8 mouse cellular contexts compared by ENCODE assay signal in genomic region chr10:80742180-80742978, GRCm38 (mm10). TPM values are rescaled to one million over a fixed set of nuclear protein-coding genes. Genes with fewer than 3 reads are reported as not detected.
DNase-seq lines count a peak whose midpoint lies in the region; ATAC-seq lines count a peak whose summit lies in the region.

Gene Ap3d1 (minus strand): TSS chr10:80742264.

- DNase-seq in adrenal gland, adult (ENCODE audit: inconsistent age in 2 of 2, low spot score in 1 of 2) = peak; percentile 99 to 100
- peak; percentile 100 for DNase-seq in embryo, embryonic 10.5 days (ENCODE audit: low spot score)
- DNase-seq in gastrocnemius, postnatal 14 days = peak; percentile 97
- DNase-seq in left cerebral cortex, postnatal 10 days (ENCODE audit: extremely low spot score in 1 of 2, low spot score in 2 of 2) = peak; percentile 98 to 99
- DNase-seq in right cerebral cortex, postnatal 25 days = peak; percentile 96
- peak; percentile 97 to 98 for DNase-seq in urinary bladder, postnatal 4 days (ENCODE audit: low spot score in 2 of 2)

- peak; percentile 100 for ATAC-seq in inflammation-experienced regulatory T-cells, adult 6 months
- ATAC-seq in megakaryocyte-erythroid progenitor cell, adult 5-6 weeks (replicated peaks; ENCODE audit: low FRiP score, low TSS enrichment, poor library complexity, severe bottlenecking) = peak; percentile 99

- intact Hi-C loops in gastrocnemius, postnatal 14 days (cut with DNase I; ENCODE audit: low total_unique reads) = no loop called here
- intact Hi-C loops in left cerebral cortex, postnatal 10 days (cut with DNase I) = no loop called here

RNA-seq across cellular contexts. Expression of gene Ap3d1, which starts in this region (rescaled TPM):
- total RNA-seq in gastrocnemius, postnatal 14 days (2021) = 10 to 100 TPM; 23.7 to 25.2 TPM
- 10 to 100 TPM; 20.9 to 33.0 (median 29.8) TPM for polyA plus RNA-seq in inflammation-experienced regulatory T-cells, adult 6 months (2017; shearing (Covaris generic))
- 100 to 1,000 TPM; 146 to 151 TPM for total RNA-seq in left cerebral cortex, postnatal 10 days (2021)
- 54.1 and 79.5 TPM in 2 replicates for total RNA-seq in megakaryocyte-erythroid progenitor cell, adult 5-6 weeks (2014; fragmentation: Nextera tagmentation)
- 36.6 and 37.8 TPM in 2 replicates for total RNA-seq in megakaryocyte-erythroid progenitor cell, adult 5-6 weeks (2017)

Comparison
In these comparisons a context has a peak if more than half of its experiments do, and no peak if none do; other contexts are left out.
1. Peak in every context shown above with its lines: DNase-seq and ATAC-seq.